Mouse (Mus musculus) cerebellum, adult (tissue): ENCODE measurements at regions not wholly inside any gene's neighbourhood (a gene's known extent, or its start where the extent isn't known, plus 50 kb on each side); places are given as distances from the start of the nearest gene placed in this dataset.
"Not testable (repeated sequence)": the region's sequence is repeated elsewhere in the genome, so short reads cannot be mapped to it uniquely, and the experiment has no call there.

Source experiments
- ATAC-seq: cut with Nextera tagmentation; 2 replicates; pipeline ENCODE4 v1.9.2; 2017; ENCODE audit warnings: mild to moderate bottlenecking, moderate library complexity, mixed read lengths; ENCODE audit not compliant: insufficient number of reproducible peaks, low FRiP score, low TSS enrichment

GRCm38 (mm10) chr4:7960335-7960734 lies 278.5 kb downstream of the Car8 start:
- ATAC-seq: no peak

GRCm38 (mm10) chr4:7948020-7948419 lies 290.8 kb downstream of the Car8 start:
- ATAC-seq: no peak

- ATAC-seq: no peak
Measured at GRCm38 (mm10) chr4:7921503-7921902, 317.3 kb downstream of the Car8 start.

- no peak for ATAC-seq
Measured at GRCm38 (mm10) chr4:7913191-7913590, 325.6 kb downstream of the Car8 start.

- no peak for ATAC-seq
Measured at GRCm38 (mm10) chr4:7912675-7913074, 326.2 kb downstream of the Car8 start.

GRCm38 (mm10) chr4:7903130-7903529 lies 335.7 kb downstream of the Car8 start:
- ATAC-seq: no peak

- no peak for ATAC-seq
Measured at GRCm38 (mm10) chr4:7894914-7895313, 343.9 kb downstream of the Car8 start.

GRCm38 (mm10) chr4:7891128-7891527 lies 347.7 kb downstream of the Car8 start:
- ATAC-seq: no peak

GRCm38 (mm10) chr4:7854518-7854917 lies 384.3 kb downstream of the Car8 start:
- ATAC-seq: no peak

GRCm38 (mm10) chr4:7853121-7853782 lies 385.6 kb downstream of the Car8 start:
- ATAC-seq: no peak

- no peak for ATAC-seq
Measured at GRCm38 (mm10) chr4:7852006-7852615, 386.7 kb downstream of the Car8 start.

GRCm38 (mm10) chr4:7847411-7847810 lies 391.4 kb downstream of the Car8 start:
- ATAC-seq: no peak

GRCm38 (mm10) chr4:7829126-7829525 lies 409.7 kb downstream of the Car8 start:
- no peak for ATAC-seq

- no peak for ATAC-seq
Measured at GRCm38 (mm10) chr4:7819847-7820246, 419.0 kb downstream of the Car8 start.

- ATAC-seq: not testable (repeated sequence)
Measured at GRCm38 (mm10) chr4:7777761-7778160, 461.1 kb downstream of the Car8 start.

- no peak for ATAC-seq
Measured at GRCm38 (mm10) chr4:7755473-7755872, 483.4 kb downstream of the Car8 start.

- ATAC-seq: no peak
Measured at GRCm38 (mm10) chr4:7753931-7754330, 484.9 kb downstream of the Car8 start.

GRCm38 (mm10) chr4:7751208-7751607 lies 487.6 kb downstream of the Car8 start:
- ATAC-seq: no peak

- no peak for ATAC-seq
Measured at GRCm38 (mm10) chr4:7722893-7723292, 515.9 kb downstream of the Car8 start.

- no peak for ATAC-seq
Measured at GRCm38 (mm10) chr4:7688516-7688915, 550.3 kb downstream of the Car8 start.

- no peak for ATAC-seq
Measured at GRCm38 (mm10) chr4:7687231-7687630, 551.6 kb downstream of the Car8 start.

GRCm38 (mm10) chr4:7670795-7671105 lies 568.1 kb downstream of the Car8 start:
- ATAC-seq: no peak
